Mouse (Mus musculus): ENCODE data around the gene Apol7a.

DNA sequence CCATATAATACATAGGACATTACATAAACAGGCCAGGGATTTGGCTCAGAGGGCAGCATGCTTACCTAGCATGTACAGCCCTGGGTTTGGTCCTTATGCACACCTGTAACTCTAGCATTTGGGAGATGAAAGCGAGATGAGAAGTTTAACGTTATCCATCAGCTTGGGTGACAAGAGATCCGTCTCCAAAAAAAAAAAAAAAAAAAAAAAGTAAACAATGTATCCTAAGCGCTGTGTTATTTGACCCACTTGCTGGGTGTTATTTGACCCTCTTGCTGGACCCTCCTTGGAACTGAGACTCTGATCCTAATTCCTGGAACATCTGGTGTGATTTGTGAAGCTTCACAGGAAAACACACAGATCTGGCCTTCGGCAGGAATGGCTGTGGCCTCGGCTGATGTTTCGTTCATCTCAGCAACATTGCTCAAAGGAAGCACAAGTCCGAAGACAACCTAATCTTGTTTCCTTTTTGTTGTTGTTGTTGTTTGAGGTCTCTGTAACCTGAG lies 59.9 kb downstream of the Apol7a start:
- TF ChIP-seq CTCF (IDR thresholded peaks at IDR 0.05; ENCODE audit: extremely low read depth, insufficient read length, insufficient replicate concordance, low read depth, low read length), result no peak
- no peak for TF ChIP-seq POLR2A (IDR thresholded peaks at IDR 0.05; ENCODE audit: low read depth, low read length)

Measured in small intestine, adult 2 months (tissue).